ENCODE assay signal across 9 mouse cellular contexts in the genomic region with DNA sequence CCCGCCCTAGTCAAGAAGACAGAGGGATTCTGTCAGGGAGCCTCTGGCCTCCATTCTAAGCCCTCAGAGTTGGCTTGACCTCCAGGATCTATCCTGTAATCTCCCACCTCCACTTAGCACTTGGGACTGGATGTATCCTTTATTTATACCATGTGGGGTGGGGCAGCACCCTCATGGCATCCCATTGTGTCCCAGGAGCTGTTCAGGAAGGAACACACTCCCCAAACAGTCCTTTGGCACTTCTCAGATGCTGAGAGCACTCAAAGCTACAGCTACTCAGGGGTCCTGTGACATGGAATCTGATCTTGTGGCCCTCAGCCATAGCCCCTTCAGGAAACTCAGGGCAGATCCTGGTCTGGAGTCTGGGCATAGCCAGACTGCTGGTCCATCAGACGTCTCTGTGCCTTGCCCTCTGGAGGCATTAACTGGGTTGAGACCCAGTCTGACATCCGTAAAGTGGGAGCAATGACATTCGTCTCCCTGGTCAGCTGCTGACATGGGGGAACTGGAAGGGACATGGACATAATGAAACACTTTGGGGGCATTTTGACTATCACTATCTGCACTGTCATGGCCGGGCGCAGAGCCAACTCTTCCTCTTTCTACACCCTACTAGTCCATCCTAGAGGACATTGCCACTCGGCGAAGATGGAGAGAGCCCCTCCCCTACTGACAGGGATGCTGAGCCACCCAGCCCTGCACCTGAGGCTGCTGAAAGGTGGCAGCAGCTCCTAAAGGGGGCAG. TPM values are rescaled to one million over a fixed set of nuclear protein-coding genes. Genes with fewer than 3 reads are reported as not detected.
A peak's percentile ranks its signal among the peaks of the same experiment; 100 is the strongest.
DNase-seq lines count a peak whose midpoint lies in the region; ATAC-seq and TF ChIP-seq lines count a peak whose summit lies in the region.
"Had no signal": no experiment of that assay in that cellular context is flagged by ENCODE, and none has a peak within 500 bp of the region (broad histone marks: within the 10 kb centered on the region; RNA-seq: fewer than 3 reads in every experiment).

No protein-coding gene starts in this region.

- H3K4me2 ChIP-seq in midbrain, embryonic 16.5 days (ENCODE audit: low read length): no peak overlapping the region
- H3K4me2 ChIP-seq in forebrain, embryonic 16.5 days (ENCODE audit: low read length): no peak overlapping the region
- H3K4me2 ChIP-seq in myocyte (ENCODE audit: low read depth): peak overlapping the region; percentile 40
- no peak overlapping the region for H3K4me2 ChIP-seq in intestine, postnatal 0 days (replicated peaks; ENCODE audit: low read depth)

- H3K79me2 ChIP-seq in myocyte (ENCODE audit: control insufficient read depth, insufficient read depth): peaks cover 19% of the 10 kb centered on the region

- H3K4me1 ChIP-seq in cerebellum, adult 2 months (ENCODE audit: control insufficient read depth, insufficient read depth, low read length): peaks cover 31% of the 10 kb centered on the region
- H3K4me1 ChIP-seq in midbrain, embryonic 10.5 days: peaks cover 67% of the 10 kb centered on the region
- peaks cover 30% of the 10 kb centered on the region for H3K4me1 ChIP-seq in midbrain, embryonic 16.5 days (ENCODE audit: control insufficient read depth, insufficient read depth, low read length)
- H3K4me1 ChIP-seq in forebrain, embryonic 16.5 days (replicated peaks; ENCODE audit: control insufficient read depth, insufficient read depth, low read length): peaks cover 49% of the 10 kb centered on the region
- peaks cover 13% of the 10 kb centered on the region; the same call in 1 of the 2 replicates for H3K4me1 ChIP-seq in intestine, postnatal 0 days (replicated peaks; ENCODE audit: control insufficient read depth, insufficient read depth, low read length)

- 79% methylated on average over 8 of the region's 8 CpGs for WGBS in cerebellum, adult 2 months
- 73% methylated on average over 8 of the region's 8 CpGs for WGBS in midbrain, embryonic 10.5 days
- WGBS in midbrain, embryonic 16.5 days: 67% methylated on average over 8 of the region's 8 CpGs
- WGBS in forebrain, embryonic 16.5 days: 74% methylated on average over 8 of the region's 8 CpGs
- WGBS in intestine, postnatal 0 days: 76% methylated on average over 8 of the region's 8 CpGs

- no peak for ATAC-seq in cerebellum, adult (ENCODE audit: insufficient number of reproducible peaks, low FRiP score, low TSS enrichment)
- no peak for ATAC-seq in midbrain, embryonic 16.5 days
- ATAC-seq in forebrain, embryonic 16.5 days: no peak
- no peak for ATAC-seq in intestine, postnatal 0 days

- no peak overlapping the region for H3K27ac ChIP-seq in cerebellum, adult 2 months (ENCODE audit: insufficient read depth, low read length)
- peak overlapping the region; percentile 93 for H3K27ac ChIP-seq in midbrain, embryonic 10.5 days (replicated peaks)
- no peak overlapping the region for H3K27ac ChIP-seq in midbrain, embryonic 16.5 days (ENCODE audit: low read length)
- peak overlapping the region; percentile 76 for H3K27ac ChIP-seq in forebrain, embryonic 16.5 days (ENCODE audit: low read length)
- H3K27ac ChIP-seq in intestine, postnatal 0 days (ENCODE audit: low read depth, low read length): no peak overlapping the region

- DNase-seq in cerebellum, adult 2 months: peak; percentile 34 to 37
- DNase-seq in midbrain, embryonic 10.5 days (ENCODE audit: low spot score): no peak
- no peak for DNase-seq in kidney, postnatal 36 days

- H3K27me3 ChIP-seq in cerebellum, adult 2 months (ENCODE audit: control insufficient read depth, insufficient read depth, low read length): no peaks in the 10 kb centered on the region
- no peaks in the 10 kb centered on the region; the same call in 1 of the 2 replicates for H3K27me3 ChIP-seq in midbrain, embryonic 10.5 days (ENCODE audit: low read depth, poor library complexity, severe bottlenecking)
- no peaks in the 10 kb centered on the region for H3K27me3 ChIP-seq in midbrain, embryonic 16.5 days (ENCODE audit: control insufficient read depth, insufficient read depth, low read depth, low read length)
- no peaks in the 10 kb centered on the region for H3K27me3 ChIP-seq in forebrain, embryonic 16.5 days (replicated peaks; ENCODE audit: control insufficient read depth, insufficient read depth, low read length)
- H3K27me3 ChIP-seq in myocyte (ENCODE audit: control insufficient read depth, insufficient read depth, insufficient read length): no peaks in the 10 kb centered on the region
- H3K27me3 ChIP-seq in intestine, postnatal 0 days (replicated peaks; ENCODE audit: control insufficient read depth, insufficient read depth, low read length): no peaks in the 10 kb centered on the region

- no peak for TF ChIP-seq CTCF in cerebellum, adult 2 months (IDR thresholded peaks at IDR 0.05; ENCODE audit: borderline replicate concordance, insufficient read depth, low read depth, low read length)
- TF ChIP-seq CTCF in intestine, postnatal 0 days (IDR thresholded peaks at IDR 0.05; ENCODE audit: low read depth): no peak

- no peaks in the 10 kb centered on the region for H3K36me3 ChIP-seq in midbrain, embryonic 10.5 days
- H3K36me3 ChIP-seq in midbrain, embryonic 16.5 days (ENCODE audit: control insufficient read depth, insufficient read depth, low read length): no peaks in the 10 kb centered on the region
- no peaks in the 10 kb centered on the region for H3K36me3 ChIP-seq in forebrain, embryonic 16.5 days (ENCODE audit: control insufficient read depth, insufficient read depth)
- H3K36me3 ChIP-seq in myocyte (ENCODE audit: control insufficient read depth, insufficient read depth): no peaks in the 10 kb centered on the region
- no peaks in the 10 kb centered on the region for H3K36me3 ChIP-seq in intestine, postnatal 0 days (ENCODE audit: control insufficient read depth, insufficient read depth)

- no peak overlapping the region for H3ac ChIP-seq in myocyte (ENCODE audit: control insufficient read depth, insufficient read length)

- H3K9ac ChIP-seq in midbrain, embryonic 16.5 days (ENCODE audit: low read depth, low read length): no peak overlapping the region
- no peak overlapping the region for H3K9ac ChIP-seq in forebrain, embryonic 16.5 days (replicated peaks; ENCODE audit: low read depth, low read length)
- no peak overlapping the region for H3K9ac ChIP-seq in intestine, postnatal 0 days (ENCODE audit: low read depth, low read length)

- no peak for TF ChIP-seq POLR2A in cerebellum, adult 2 months (IDR thresholded peaks at IDR 0.05; ENCODE audit: borderline replicate concordance, insufficient read depth, low read length)
- no peak for TF ChIP-seq POLR2A in myocyte (IDR thresholded peaks at IDR 0.05; ENCODE audit: insufficient read length, low read depth)

- no peak overlapping the region for H3K4me3 ChIP-seq in cerebellum, adult 2 months (replicated peaks; ENCODE audit: insufficient read depth, low read depth, low read length)
- H3K4me3 ChIP-seq in midbrain, embryonic 10.5 days: peak overlapping the region; percentile 96
- H3K4me3 ChIP-seq in midbrain, embryonic 16.5 days (ENCODE audit: low read depth, low read length): no peak overlapping the region
- H3K4me3 ChIP-seq in forebrain, embryonic 16.5 days (replicated peaks; ENCODE audit: low read length): no peak overlapping the region
- H3K4me3 ChIP-seq in myocyte: no peak overlapping the region
- H3K4me3 ChIP-seq in intestine, postnatal 0 days (ENCODE audit: low read depth, low read length): no peak overlapping the region

- no peaks in the 10 kb centered on the region for H3K9me3 ChIP-seq in midbrain, embryonic 10.5 days (replicated peaks)
- H3K9me3 ChIP-seq in midbrain, embryonic 16.5 days (replicated peaks; ENCODE audit: control insufficient read depth, low read length, poor library complexity, severe bottlenecking): no peaks in the 10 kb centered on the region
- no peaks in the 10 kb centered on the region for H3K9me3 ChIP-seq in forebrain, embryonic 16.5 days (ENCODE audit: control insufficient read depth, low read length)
- no peaks in the 10 kb centered on the region for H3K9me3 ChIP-seq in intestine, postnatal 0 days (ENCODE audit: control insufficient read depth)

TF ChIP-seq in myocyte, 11 proteins besides CTCF, POLR2A, EP300 and RAD21 (continues in another document):
- TF ChIP-seq TCF12 (IDR thresholded peaks at IDR 0.05; ENCODE audit: insufficient read depth, poor library complexity, severe bottlenecking) (no peak), TCF3 (IDR thresholded peaks at IDR 0.05; ENCODE audit: insufficient read length, low read depth) (no peak), MYOG (IDR thresholded peaks at IDR 0.05; ENCODE audit: control insufficient read depth in 1 of 3, insufficient read depth in 1 of 3, insufficient read length in 2 of 3, low read depth in 2 of 3) (no peak)

RNA-seq across cellular contexts. Expression of gene Osbpl2, which starts 2.2 kb away (rescaled TPM):
- polyA plus RNA-seq in cerebellum, adult 2 months (2012; rRNA removed): 64.3 and 69.6 TPM in 2 replicates
- polyA plus RNA-seq in midbrain, embryonic 10.5 days (2016; fragmentation: Nextera tagmentation; extraction: Ambion mirVana): 30.5 and 43.3 TPM in 2 replicates
- polyA plus RNA-seq in midbrain, embryonic 16.5 days (2015; fragmentation: Nextera tagmentation; extraction: Ambion mirVana): 75.5 and 76.1 TPM in 2 replicates
- 72.3 and 73.3 TPM in 2 replicates for polyA plus RNA-seq in forebrain, embryonic 16.5 days (2015; fragmentation: Nextera tagmentation; extraction: Ambion mirVana)
- 34.8 TPM for polyA plus RNA-seq in myocyte (2012; fragmentation: generic; extraction: Trizol)
- polyA plus RNA-seq in intestine, postnatal 0 days (2015; fragmentation: Nextera tagmentation; extraction: Ambion mirVana): 22.9 and 26.4 TPM in 2 replicates

RNA-seq across cellular contexts. Expression of gene Hrh3, which starts 12.6 kb away (rescaled TPM):
- polyA plus RNA-seq in cerebellum, adult 2 months (2012; rRNA removed): 21.1 and 25.4 TPM in 2 replicates
- 1.2 and 2.7 TPM in 2 replicates for polyA plus RNA-seq in midbrain, embryonic 10.5 days (2016; fragmentation: Nextera tagmentation; extraction: Ambion mirVana)
- polyA plus RNA-seq in midbrain, embryonic 16.5 days (2015; fragmentation: Nextera tagmentation; extraction: Ambion mirVana): 3.3 TPM in 2 replicates
- 1.8 and 2.4 TPM in 2 replicates for polyA plus RNA-seq in forebrain, embryonic 16.5 days (2015; fragmentation: Nextera tagmentation; extraction: Ambion mirVana)
- polyA plus RNA-seq in myocyte (2012; fragmentation: generic; extraction: Trizol): 0.16 TPM
- polyA plus RNA-seq in intestine, postnatal 0 days (2015; fragmentation: Nextera tagmentation; extraction: Ambion mirVana): not detected in 2 replicates
- polyA plus RNA-seq: liver, embryonic 16.5 days had no signal

RNA-seq across cellular contexts. Expression of gene Mtg2, which starts 46.5 kb away (rescaled TPM):
- 28.5 and 28.7 TPM in 2 replicates for polyA plus RNA-seq in cerebellum, adult 2 months (2012; rRNA removed)
- polyA plus RNA-seq in midbrain, embryonic 10.5 days (2016; fragmentation: Nextera tagmentation; extraction: Ambion mirVana): 33.2 and 37.9 TPM in 2 replicates
- 34.9 and 35.7 TPM in 2 replicates for polyA plus RNA-seq in midbrain, embryonic 16.5 days (2015; fragmentation: Nextera tagmentation; extraction: Ambion mirVana)
- polyA plus RNA-seq in forebrain, embryonic 16.5 days (2015; fragmentation: Nextera tagmentation; extraction: Ambion mirVana): 33.5 and 38.1 TPM in 2 replicates
- 17.2 TPM for polyA plus RNA-seq in myocyte (2012; fragmentation: generic; extraction: Trizol)
- polyA plus RNA-seq in intestine, postnatal 0 days (2015; fragmentation: Nextera tagmentation; extraction: Ambion mirVana): 9.8 and 11.1 TPM in 2 replicates

RNA-seq across cellular contexts. Expression of gene Adrm1, which starts 54.4 kb away (rescaled TPM):
- 111 and 114 TPM in 2 replicates for polyA plus RNA-seq in cerebellum, adult 2 months (2012; rRNA removed)
- 270 and 277 TPM in 2 replicates for polyA plus RNA-seq in midbrain, embryonic 10.5 days (2016; fragmentation: Nextera tagmentation; extraction: Ambion mirVana)
- 201 and 206 TPM in 2 replicates for polyA plus RNA-seq in midbrain, embryonic 16.5 days (2015; fragmentation: Nextera tagmentation; extraction: Ambion mirVana)
- polyA plus RNA-seq in forebrain, embryonic 16.5 days (2015; fragmentation: Nextera tagmentation; extraction: Ambion mirVana): 189 and 202 TPM in 2 replicates
- polyA plus RNA-seq in myocyte (2012; fragmentation: generic; extraction: Trizol): 188 TPM
- polyA plus RNA-seq in intestine, postnatal 0 days (2015; fragmentation: Nextera tagmentation; extraction: Ambion mirVana): 132 and 142 TPM in 2 replicates

Comparison
In these comparisons a context has a peak if more than half of its experiments do, and no peak if none do; other contexts are left out.
1. H3K27ac ChIP-seq: peak in midbrain, embryonic 10.5 days (single experiment) and forebrain, embryonic 16.5 days (single experiment); none in cerebellum, adult 2 months (single experiment), midbrain, embryonic 16.5 days (single experiment) and intestine, postnatal 0 days (single experiment).
2. DNase-seq: peak in cerebellum, adult 2 months (2 of 2); none in midbrain, embryonic 10.5 days (single experiment) and kidney, postnatal 36 days (0 of 2).